In genomic region chr16:30692541-30693141, GRCm38 (mm10) we compare ENCODE assay signal across 13 mouse cellular contexts.
DNase-seq lines count a peak whose midpoint lies in the region; ATAC-seq and TF ChIP-seq lines count a peak whose summit lies in the region.
"Had no signal": no experiment of that assay in that cellular context is flagged by ENCODE, and none has a peak within 500 bp of the region (broad histone marks: within the 10 kb centered on the region; RNA-seq: fewer than 3 reads in every experiment).

No protein-coding gene starts in this region.

- TF ChIP-seq POLR2A in heart, adult 2 months (IDR thresholded peaks at IDR 0.05; ENCODE audit: insufficient read depth, low read depth, low read length): no peak

- no peak overlapping the region for H3K9ac ChIP-seq in heart, adult 2 months (ENCODE audit: low read depth, low read length)
- no peak overlapping the region for H3K9ac ChIP-seq in heart, embryonic 11.5 days (ENCODE audit: low read depth, low read length)
- no peak overlapping the region for H3K9ac ChIP-seq in heart, embryonic 16.5 days (ENCODE audit: low read length)
- H3K9ac ChIP-seq in liver, postnatal 0 days (replicated peaks): no peak overlapping the region
- H3K9ac ChIP-seq: hindbrain, embryonic 12.5 days had no signal

- ATAC-seq in heart, embryonic 11.5 days (replicated peaks; ENCODE audit: insufficient number of reproducible peaks, low FRiP score, low TSS enrichment): no peak
- ATAC-seq in heart, embryonic 16.5 days (replicated peaks; ENCODE audit: extremely low read depth, insufficient read depth, low FRiP score): no peak
- no peak for ATAC-seq in liver, postnatal 0 days
- ATAC-seq: activated CD4-positive, CD25-positive, alpha-beta regulatory T cell, adult 4 months had no signal

- H3K27me3 ChIP-seq in heart, adult 2 months (ENCODE audit: control insufficient read depth, insufficient read depth, low read length): no peaks in the 10 kb centered on the region
- H3K27me3 ChIP-seq in heart, embryonic 11.5 days (ENCODE audit: control insufficient read depth, insufficient read depth, low read length): no peaks in the 10 kb centered on the region
- no peaks in the 10 kb centered on the region for H3K27me3 ChIP-seq in heart, embryonic 16.5 days (ENCODE audit: control insufficient read depth, insufficient read depth, low read length)
- no peaks in the 10 kb centered on the region for H3K27me3 ChIP-seq in liver, postnatal 0 days (ENCODE audit: insufficient read depth, low read length)
- H3K27me3 ChIP-seq: hindbrain, embryonic 12.5 days had no signal

- peaks cover 2% of the 10 kb centered on the region; the same call in 1 of the 2 replicates for H3K36me3 ChIP-seq in heart, adult 2 months (ENCODE audit: control insufficient read depth, insufficient read depth, low read length)
- no peaks in the 10 kb centered on the region for H3K36me3 ChIP-seq in heart, embryonic 11.5 days (ENCODE audit: control insufficient read depth, insufficient read depth, low read length)
- no peaks in the 10 kb centered on the region for H3K36me3 ChIP-seq in heart, embryonic 16.5 days (ENCODE audit: control insufficient read depth, insufficient read depth)
- no peaks in the 10 kb centered on the region for H3K36me3 ChIP-seq in liver, postnatal 0 days (replicated peaks; ENCODE audit: insufficient read depth, low read length)
- H3K36me3 ChIP-seq: hindbrain, embryonic 12.5 days had no signal

- TF ChIP-seq CTCF in heart, adult 2 months (IDR thresholded peaks at IDR 0.05): no peak
- TF ChIP-seq CTCF in liver, postnatal 0 days (IDR thresholded peaks at IDR 0.05; ENCODE audit: low read depth): no peak

- peak overlapping the region; percentile 9; the same call in 1 of the 2 replicates for H3K4me3 ChIP-seq in heart, adult 2 months
- H3K4me3 ChIP-seq in heart, embryonic 11.5 days (ENCODE audit: low read depth, low read length): no peak overlapping the region
- H3K4me3 ChIP-seq in heart, embryonic 16.5 days (ENCODE audit: low read length): no peak overlapping the region
- H3K4me3 ChIP-seq in liver, postnatal 0 days (ENCODE audit: low read depth, low read length): no peak overlapping the region
- H3K4me3 ChIP-seq: hindbrain, embryonic 12.5 days had no signal

- H3K27ac ChIP-seq in heart, adult 2 months: peak overlapping the region; percentile 33
- no peak overlapping the region for H3K27ac ChIP-seq in heart, embryonic 11.5 days (ENCODE audit: low read depth, low read length)
- H3K27ac ChIP-seq in heart, embryonic 16.5 days (ENCODE audit: low read length): 0 out of 2 replicates have a peak overlapping the region, but pooled peaks have one; percentile 3
- H3K27ac ChIP-seq in liver, postnatal 0 days (ENCODE audit: low read depth): no peak overlapping the region
- H3K27ac ChIP-seq: hindbrain, embryonic 12.5 days had no signal

- 39% methylated on average over 5 of the region's 5 CpGs for WGBS in heart, adult 2 months
- 67% methylated on average over 5 of the region's 5 CpGs for WGBS in heart, embryonic 11.5 days (ENCODE audit: insufficient replicate concordance)
- WGBS in heart, embryonic 16.5 days: 57% methylated on average over 5 of the region's 5 CpGs
- WGBS in liver, postnatal 0 days (ENCODE audit: insufficient replicate concordance): 59% methylated on average over 5 of the region's 5 CpGs

- no peaks in the 10 kb centered on the region for H3K79me2 ChIP-seq in heart, adult 2 months (replicated peaks; ENCODE audit: control insufficient read depth, insufficient read depth, low read length)

- DNase-seq in heart, adult 2 months: peak; percentile 55 to 65
- DNase-seq in adipocyte (ENCODE audit: low spot score): peak; percentile 31
- DNase-seq in kidney, postnatal 14 days: peak; percentile 78
- no peak for DNase-seq in lung, postnatal 14 days
- no peak for DNase-seq in thymus, postnatal 0 days (ENCODE audit: low spot score)
- no peak for DNase-seq in liver, postnatal 0 days
- DNase-seq: cerebellum, adult 2 months; lung, adult 18-20 months had no signal

- intact Hi-C loops in heart, adult 2 months (cut with DNase I): loop anchor here (1.0 to 5.0 kb wide), 5 partner anchors 35 to 130 kb away; no protein-coding TSS in a partner anchor

- H3K4me1 ChIP-seq in heart, adult 2 months (ENCODE audit: control insufficient read depth, insufficient read depth, low read length): peaks cover 20% of the 10 kb centered on the region
- H3K4me1 ChIP-seq in heart, embryonic 11.5 days (ENCODE audit: control insufficient read depth, insufficient read depth, low read length): peaks cover 3% of the 10 kb centered on the region; the same call in 1 of the 2 replicates
- H3K4me1 ChIP-seq in heart, embryonic 16.5 days (ENCODE audit: control insufficient read depth, insufficient read depth, low read length): peaks cover 5% of the 10 kb centered on the region
- no peaks in the 10 kb centered on the region for H3K4me1 ChIP-seq in liver, postnatal 0 days (ENCODE audit: insufficient read depth)

- no peaks in the 10 kb centered on the region for H3K9me3 ChIP-seq in heart, embryonic 11.5 days (replicated peaks; ENCODE audit: control insufficient read depth, low read length)
- no peaks in the 10 kb centered on the region for H3K9me3 ChIP-seq in heart, embryonic 16.5 days (replicated peaks; ENCODE audit: control insufficient read depth, low read length)
- H3K9me3 ChIP-seq in liver, postnatal 0 days (ENCODE audit: low read length): no peaks in the 10 kb centered on the region
- H3K9me3 ChIP-seq: hindbrain, embryonic 12.5 days had no signal

- peak; percentile 73 for TF ChIP-seq EP300 in heart, adult 2 months (IDR thresholded peaks at IDR 0.05; ENCODE audit: insufficient read depth, low read depth, low read length)
- no peak for TF ChIP-seq EP300 in liver, postnatal 0 days (IDR thresholded peaks at IDR 0.05; ENCODE audit: low read depth)

- no peak overlapping the region for H3K4me2 ChIP-seq in heart, embryonic 11.5 days
- H3K4me2 ChIP-seq in heart, embryonic 16.5 days (ENCODE audit: low read depth, low read length): no peak overlapping the region
- no peak overlapping the region for H3K4me2 ChIP-seq in liver, postnatal 0 days (ENCODE audit: low read depth, low read length)
- H3K4me2 ChIP-seq: hindbrain, embryonic 12.5 days; midbrain, embryonic 11.5 days had no signal

Comparison
In these comparisons a context has a peak if more than half of its experiments do, and no peak if none do; other contexts are left out.
1. H3K27ac ChIP-seq: peak in heart, adult 2 months (single experiment) and heart, embryonic 16.5 days (single experiment); none in heart, embryonic 11.5 days (single experiment) and liver, postnatal 0 days (single experiment).
2. DNase-seq: peak in heart, adult 2 months (2 of 2), adipocyte (single experiment) and kidney, postnatal 14 days (single experiment); none in lung, postnatal 14 days (single experiment), thymus, postnatal 0 days (single experiment) and liver, postnatal 0 days (single experiment).